Mouse (Mus musculus): ENCODE measurements around the gene Iba57. TPM values are rescaled to one million over a fixed set of nuclear protein-coding genes. Genes with fewer than 3 reads are reported as not detected.

The Iba57 gene
- polyA plus RNA-seq, 1 experiment from 2014 or later = 1.8 TPM

GRCm38 (mm10) chr11:59202081-59202995, 38.8 kb upstream of the Iba57 start, which contains the start of gene Mrpl55:
Gene Mrpl55, plus strand, starts transcription at chr11:59202486.
- Histone ChIP-seq H3K9me3 (ENCODE audit: control insufficient read depth, low read depth, low read length) (no peaks in the 10 kb centered on the region), H3K4me1 (ENCODE audit: control insufficient read depth, insufficient read depth, low read length) (peaks cover 13% of the 10 kb centered on the region), H3K36me3 (ENCODE audit: control insufficient read depth, insufficient read depth, low read length) (peaks cover 16% of the 10 kb centered on the region; the same call in 1 of the 2 replicates), H3K4me3 (ENCODE audit: low read depth, low read length) (peak within 1 kb of the TSS; percentile 55), H3K27ac (ENCODE audit: low read length) (peak within 1 kb of the TSS; percentile 34; the same call in 1 of the 2 replicates), H3K4me2 (replicated peaks; ENCODE audit: low read depth, low read length) (peak within 1 kb of the TSS; percentile 86), H3K27me3 (ENCODE audit: control insufficient read depth, insufficient read depth, low read length) (no peaks in the 10 kb centered on the region), H3K9ac (replicated peaks; ENCODE audit: low read depth, low read length) (peak within 1 kb of the TSS; percentile 53)
- WGBS = under 1% methylated on average over 63 of the region's 63 CpGs
- peak; percentile 89 for ATAC-seq (ENCODE audit: insufficient number of reproducible peaks, insufficient read depth, low FRiP score, low read depth)

- Histone ChIP-seq H3K4me3 (ENCODE audit: low read depth, low read length) (peak overlapping the region; percentile 55), H3K4me1 (ENCODE audit: control insufficient read depth, insufficient read depth, low read length) (peaks cover 13% of the 10 kb centered on the region), H3K27ac (ENCODE audit: low read length) (peak overlapping the region; percentile 34; the same call in 1 of the 2 replicates), H3K9ac (replicated peaks; ENCODE audit: low read depth, low read length) (peak overlapping the region; percentile 33), H3K36me3 (ENCODE audit: control insufficient read depth, insufficient read depth, low read length) (peaks cover 16% of the 10 kb centered on the region; the same call in 1 of the 2 replicates), H3K9me3 (ENCODE audit: control insufficient read depth, low read depth, low read length) (no peaks in the 10 kb centered on the region), H3K27me3 (ENCODE audit: control insufficient read depth, insufficient read depth, low read length) (no peaks in the 10 kb centered on the region), H3K4me2 (replicated peaks; ENCODE audit: low read depth, low read length) (peak overlapping the region; percentile 78)
- 30% methylated on average over 16 of the region's 16 CpGs for WGBS
- ATAC-seq (ENCODE audit: insufficient number of reproducible peaks, insufficient read depth, low FRiP score, low read depth) = no peak
Measured at GRCm38 (mm10) chr11:59201216-59202002, 37.9 kb upstream of the Iba57 start.

GRCm38 (mm10) chr11:59196230-59196629, 32.7 kb upstream of the Iba57 start:
- Histone ChIP-seq H3K27me3 (ENCODE audit: control insufficient read depth, insufficient read depth, low read length) (no peaks in the 10 kb centered on the region), H3K27ac (ENCODE audit: low read length) (no peak overlapping the region), H3K9me3 (ENCODE audit: control insufficient read depth, low read depth, low read length) (no peaks in the 10 kb centered on the region), H3K36me3 (ENCODE audit: control insufficient read depth, insufficient read depth, low read length) (no peaks in the 10 kb centered on the region; the same call in 1 of the 2 replicates), H3K4me3 (ENCODE audit: low read depth, low read length) (no peak overlapping the region), H3K4me1 (ENCODE audit: control insufficient read depth, insufficient read depth, low read length) (peaks cover 4% of the 10 kb centered on the region; the same call in 1 of the 2 replicates), H3K9ac (replicated peaks; ENCODE audit: low read depth, low read length) (no peak overlapping the region), H3K4me2 (replicated peaks; ENCODE audit: low read depth, low read length) (no peak overlapping the region)
- no peak for ATAC-seq (ENCODE audit: insufficient number of reproducible peaks, insufficient read depth, low FRiP score, low read depth)

GRCm38 (mm10) chr11:59192059-59192386, 28.5 kb upstream of the Iba57 start, which contains the start of gene Guk1:
Gene Guk1, minus strand, starts transcription at chr11:59192212.
- ATAC-seq (ENCODE audit: insufficient number of reproducible peaks, insufficient read depth, low FRiP score, low read depth) = no peak
- Histone ChIP-seq H3K27me3 (ENCODE audit: control insufficient read depth, insufficient read depth, low read length) (no peaks in the 10 kb centered on the region), H3K36me3 (ENCODE audit: control insufficient read depth, insufficient read depth, low read length) (no peaks in the 10 kb centered on the region), H3K27ac (ENCODE audit: low read length) (peak within 1 kb of the TSS; percentile 90), H3K9ac (replicated peaks; ENCODE audit: low read depth, low read length) (peak within 1 kb of the TSS; percentile 61), H3K4me2 (replicated peaks; ENCODE audit: low read depth, low read length) (peak within 1 kb of the TSS; percentile 70), H3K4me1 (ENCODE audit: control insufficient read depth, insufficient read depth, low read length) (peaks cover 3% of the 10 kb centered on the region; the same call in 1 of the 2 replicates), H3K9me3 (ENCODE audit: control insufficient read depth, low read depth, low read length) (no peaks in the 10 kb centered on the region), H3K4me3 (ENCODE audit: low read depth, low read length) (peak within 1 kb of the TSS; percentile 66)
- WGBS = 5% methylated on average over 13 of the region's 16 CpGs

GRCm38 (mm10) chr11:59191231-59192058, 27.9 kb upstream of the Iba57 start:
- peaks cover 3% of the 10 kb centered on the region; the same call in 1 of the 2 replicates for H3K4me1 ChIP-seq (ENCODE audit: control insufficient read depth, insufficient read depth, low read length)
- H3K27me3 ChIP-seq (ENCODE audit: control insufficient read depth, insufficient read depth, low read length) = no peaks in the 10 kb centered on the region
- peak overlapping the region; percentile 90 for H3K27ac ChIP-seq (ENCODE audit: low read length)
- peak overlapping the region; percentile 66 for H3K4me3 ChIP-seq (ENCODE audit: low read depth, low read length)
- H3K9ac ChIP-seq (replicated peaks; ENCODE audit: low read depth, low read length) = peak overlapping the region; percentile 61
- WGBS = under 1% methylated on average over 50 of the region's 59 CpGs
- peaks cover 2% of the 10 kb centered on the region; the same call in 1 of the 2 replicates for H3K36me3 ChIP-seq (ENCODE audit: control insufficient read depth, insufficient read depth, low read length)
- no peaks in the 10 kb centered on the region for H3K9me3 ChIP-seq (ENCODE audit: control insufficient read depth, low read depth, low read length)
- peak; percentile 94 for ATAC-seq (ENCODE audit: insufficient number of reproducible peaks, insufficient read depth, low FRiP score, low read depth)
- peak overlapping the region; percentile 70 for H3K4me2 ChIP-seq (replicated peaks; ENCODE audit: low read depth, low read length)

- Histone ChIP-seq H3K4me3 (ENCODE audit: low read depth, low read length) (no peak overlapping the region), H3K9ac (replicated peaks; ENCODE audit: low read depth, low read length) (no peak overlapping the region), H3K27me3 (ENCODE audit: control insufficient read depth, insufficient read depth, low read length) (no peaks in the 10 kb centered on the region), H3K36me3 (ENCODE audit: control insufficient read depth, insufficient read depth, low read length) (peaks cover 12% of the 10 kb centered on the region; the same call in 1 of the 2 replicates), H3K27ac (ENCODE audit: low read length) (no peak overlapping the region), H3K4me2 (replicated peaks; ENCODE audit: low read depth, low read length) (no peak overlapping the region), H3K9me3 (ENCODE audit: control insufficient read depth, low read depth, low read length) (no peaks in the 10 kb centered on the region), H3K4me1 (ENCODE audit: control insufficient read depth, insufficient read depth, low read length) (peaks cover 6% of the 10 kb centered on the region; the same call in 1 of the 2 replicates)
- ATAC-seq (ENCODE audit: insufficient number of reproducible peaks, insufficient read depth, low FRiP score, low read depth) = no peak
- WGBS = 58% methylated on average over 6 of the region's 6 CpGs
Measured at GRCm38 (mm10) chr11:59187706-59188105, 24.2 kb upstream of the Iba57 start.

- Histone ChIP-seq H3K4me2 (replicated peaks; ENCODE audit: low read depth, low read length) (no peak overlapping the region), H3K4me3 (ENCODE audit: low read depth, low read length) (no peak overlapping the region), H3K27me3 (ENCODE audit: control insufficient read depth, insufficient read depth, low read length) (no peaks in the 10 kb centered on the region), H3K9me3 (ENCODE audit: control insufficient read depth, low read depth, low read length) (no peaks in the 10 kb centered on the region), H3K4me1 (ENCODE audit: control insufficient read depth, insufficient read depth, low read length) (0 out of 2 replicates have a peak, but pooled peaks cover 2% of the 10 kb centered on the region), H3K36me3 (ENCODE audit: control insufficient read depth, insufficient read depth, low read length) (peaks cover 12% of the 10 kb centered on the region; the same call in 1 of the 2 replicates), H3K27ac (ENCODE audit: low read length) (no peak overlapping the region), H3K9ac (replicated peaks; ENCODE audit: low read depth, low read length) (no peak overlapping the region)
- WGBS = 85% methylated on average over 5 of the region's 5 CpGs
- ATAC-seq (ENCODE audit: insufficient number of reproducible peaks, insufficient read depth, low FRiP score, low read depth) = no peak
Measured at GRCm38 (mm10) chr11:59185490-59185889, 22.0 kb upstream of the Iba57 start.
